Mouse (Mus musculus) right cerebral cortex, postnatal 14 days (tissue): ENCODE results near the gene Med16.

ENCODE experiments used
- DNase-seq: peaks from one replicate; pipeline ENCODE4 v3.0.0; 2022

Med16 gene

DNA sequence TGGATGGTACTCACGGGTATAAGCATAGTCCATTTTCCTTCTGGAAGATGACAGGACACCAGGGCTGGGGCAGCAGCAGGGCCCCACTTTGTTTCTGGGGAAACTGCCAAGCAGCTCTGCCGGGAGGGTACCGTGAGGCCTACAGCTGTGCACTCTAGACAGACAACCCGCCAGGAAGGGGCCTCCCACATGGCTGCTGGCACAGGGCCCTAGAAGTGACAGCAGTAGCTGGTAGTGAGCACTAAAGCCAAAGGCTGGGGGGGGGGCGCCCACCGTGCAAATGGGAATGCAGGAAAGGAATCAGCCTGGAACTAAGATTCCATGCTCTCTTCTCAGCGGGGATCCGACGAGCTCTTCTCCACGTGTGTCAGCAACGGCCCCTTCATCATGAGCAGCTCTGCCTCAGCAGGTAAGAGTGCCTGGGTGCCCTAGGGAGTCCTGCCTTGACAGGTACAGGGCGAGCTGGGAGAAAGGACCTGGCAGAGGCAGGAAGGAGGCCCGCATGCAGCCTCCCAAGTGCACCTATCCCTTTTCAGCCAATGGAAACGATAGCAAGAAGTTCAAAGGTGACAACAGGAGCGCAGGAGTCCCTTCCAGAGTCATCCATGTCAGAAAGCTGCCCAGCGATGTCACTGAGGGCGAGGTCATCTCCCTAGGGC, 50.2 kb downstream of the Med16 start:
- peak; percentile 81 for DNase-seq

GRCm38 (mm10) chr10:79857894-79858293, 50.8 kb downstream of the Med16 start:
- no peak for DNase-seq

DNA sequence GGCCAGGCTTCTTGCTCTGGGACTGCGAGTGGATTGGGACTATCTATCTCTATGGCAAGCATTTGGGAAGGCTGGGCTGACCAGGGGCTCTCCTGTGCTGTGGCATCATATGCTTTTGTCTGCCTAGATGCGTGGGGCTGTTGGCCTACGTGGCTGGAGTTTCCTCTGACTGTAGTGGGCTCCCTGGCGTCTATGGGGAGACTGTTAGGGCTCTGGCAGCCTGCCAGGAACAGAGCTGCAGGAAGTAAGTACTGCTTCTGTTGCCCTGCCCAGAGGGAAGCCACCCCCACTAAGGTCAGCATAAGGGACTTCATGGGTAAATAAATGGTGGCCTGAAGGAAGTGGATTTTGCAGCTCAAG, 51.3 kb downstream of the Med16 start:
- DNase-seq: peak; percentile 76

- no peak for DNase-seq
Measured at GRCm38 (mm10) chr10:79856704-79857451, 51.8 kb downstream of the Med16 start.

DNA sequence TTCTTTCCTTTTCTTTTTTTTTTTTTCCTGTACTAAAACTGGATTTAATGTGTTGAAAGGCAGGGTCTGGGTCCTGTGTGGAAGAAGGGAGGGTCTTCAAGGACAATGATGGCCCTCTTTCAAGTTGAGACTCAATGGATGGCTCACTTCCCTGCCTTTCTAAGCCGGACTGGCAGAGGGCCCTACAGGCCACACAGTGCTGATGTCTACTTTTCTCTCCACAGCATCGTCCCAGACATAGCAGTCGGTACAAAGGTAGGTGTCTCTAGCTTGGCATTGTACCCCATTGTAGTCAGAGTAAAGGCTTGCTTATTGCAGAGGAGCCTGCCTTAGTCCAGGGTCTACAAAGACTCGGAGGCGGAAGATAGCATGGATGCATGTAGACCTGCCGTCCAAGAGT, 52.4 kb downstream of the Med16 start:
- no peak for DNase-seq

DNA sequence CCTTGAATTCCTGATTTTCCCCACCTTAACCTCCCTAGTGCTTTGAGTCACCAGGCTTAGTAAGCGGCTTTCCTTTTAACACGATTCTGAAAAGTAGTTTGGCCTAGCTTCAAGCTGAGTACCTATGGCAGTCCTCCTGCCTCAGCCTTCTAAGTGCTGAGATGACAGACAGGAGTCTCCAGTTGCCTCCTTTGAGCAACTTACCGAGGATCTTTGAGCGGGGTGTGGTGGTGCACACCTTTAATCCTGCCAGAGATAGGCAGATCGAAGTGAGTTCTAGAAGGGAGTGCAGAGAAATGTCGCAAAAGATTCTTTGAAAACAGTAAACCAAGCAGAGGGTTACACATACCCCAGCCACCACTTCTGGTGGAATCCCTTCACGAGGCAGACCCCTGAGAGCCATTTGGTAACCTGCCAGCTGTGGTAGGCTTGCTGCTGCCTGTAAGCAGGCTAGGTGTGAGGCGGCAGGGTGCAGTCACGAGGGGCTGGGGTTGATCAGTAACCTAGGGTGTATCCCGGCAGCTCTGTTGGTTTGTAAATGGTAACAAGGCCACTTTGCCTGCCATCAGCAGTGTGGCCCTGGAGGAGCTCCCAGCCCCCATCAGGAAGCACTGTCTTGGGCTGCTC, 53.1 kb downstream of the Med16 start:
- no peak for DNase-seq

DNA sequence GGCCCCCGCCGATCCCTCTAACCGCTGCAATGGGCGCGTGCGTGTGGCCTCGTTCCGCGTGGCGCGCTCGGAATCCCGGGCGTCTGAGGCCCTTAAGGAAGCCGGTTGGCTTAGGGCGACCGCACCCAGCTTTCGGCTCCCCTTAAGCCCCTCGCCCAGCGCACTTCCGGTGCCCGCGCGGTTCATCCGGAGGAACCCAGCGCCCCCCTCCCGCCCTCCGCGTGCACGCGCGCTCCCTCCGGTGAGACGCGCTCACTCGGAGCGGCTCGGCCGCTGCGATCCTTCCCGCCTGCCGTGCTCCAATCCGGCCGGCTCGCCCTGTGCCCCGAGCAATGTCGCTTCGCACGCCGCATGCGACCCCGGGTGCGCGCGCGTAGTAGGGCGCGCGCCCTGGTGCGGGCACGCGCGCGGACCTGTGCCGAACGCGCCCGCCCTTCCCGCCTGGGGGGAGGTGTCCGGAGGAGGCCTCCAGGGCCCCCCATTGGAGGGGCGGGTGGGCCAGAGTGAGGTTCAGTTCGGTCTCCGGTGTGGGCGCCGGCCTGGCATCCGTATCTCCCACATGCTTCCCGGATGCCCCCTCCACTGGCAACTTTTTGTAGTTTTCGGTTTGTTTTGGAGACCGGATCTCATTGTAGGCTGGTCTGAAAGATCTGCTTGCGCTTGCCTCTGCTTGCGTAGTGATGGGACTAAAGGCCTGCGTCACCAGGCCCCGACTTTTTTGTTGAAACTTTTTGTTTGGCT, 53.8 kb downstream of the Med16 start:
- peak; percentile 66 for DNase-seq

GRCm38 (mm10) chr10:79853860-79854795, 54.6 kb downstream of the Med16 start, which contains the start of gene Ptbp1:
TSS of gene Ptbp1 (plus strand) at chr10:79854427.
- peak; percentile 99 for DNase-seq

DNA sequence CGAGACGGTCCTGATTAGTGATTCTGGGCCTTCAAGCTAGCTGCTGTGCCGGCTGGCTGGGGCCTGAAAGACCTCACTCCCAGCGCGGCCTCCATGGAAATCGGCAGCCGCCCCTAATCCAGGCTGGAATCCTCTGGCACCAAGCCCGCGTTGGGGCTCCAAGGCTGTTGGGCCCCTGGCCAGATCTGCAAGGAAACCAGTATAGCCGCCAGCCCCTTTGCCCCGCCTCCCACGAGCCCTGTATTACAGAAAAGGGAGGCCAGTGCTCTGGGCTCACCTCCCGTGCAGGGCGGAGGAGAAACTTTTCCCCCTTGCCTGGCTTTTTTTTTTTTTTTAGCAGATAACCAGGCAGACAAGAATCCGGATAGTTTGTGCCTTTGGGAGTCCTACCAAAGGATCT, 55.3 kb downstream of the Med16 start:
- peak; percentile 88 for DNase-seq

- DNase-seq: no peak
Measured at GRCm38 (mm10) chr10:79852827-79853226, 55.9 kb downstream of the Med16 start.

- no peak for DNase-seq
Measured at GRCm38 (mm10) chr10:79852107-79852789, 56.5 kb downstream of the Med16 start.

- DNase-seq: no peak
Measured at GRCm38 (mm10) chr10:79851653-79852052, 57.1 kb downstream of the Med16 start.

DNA sequence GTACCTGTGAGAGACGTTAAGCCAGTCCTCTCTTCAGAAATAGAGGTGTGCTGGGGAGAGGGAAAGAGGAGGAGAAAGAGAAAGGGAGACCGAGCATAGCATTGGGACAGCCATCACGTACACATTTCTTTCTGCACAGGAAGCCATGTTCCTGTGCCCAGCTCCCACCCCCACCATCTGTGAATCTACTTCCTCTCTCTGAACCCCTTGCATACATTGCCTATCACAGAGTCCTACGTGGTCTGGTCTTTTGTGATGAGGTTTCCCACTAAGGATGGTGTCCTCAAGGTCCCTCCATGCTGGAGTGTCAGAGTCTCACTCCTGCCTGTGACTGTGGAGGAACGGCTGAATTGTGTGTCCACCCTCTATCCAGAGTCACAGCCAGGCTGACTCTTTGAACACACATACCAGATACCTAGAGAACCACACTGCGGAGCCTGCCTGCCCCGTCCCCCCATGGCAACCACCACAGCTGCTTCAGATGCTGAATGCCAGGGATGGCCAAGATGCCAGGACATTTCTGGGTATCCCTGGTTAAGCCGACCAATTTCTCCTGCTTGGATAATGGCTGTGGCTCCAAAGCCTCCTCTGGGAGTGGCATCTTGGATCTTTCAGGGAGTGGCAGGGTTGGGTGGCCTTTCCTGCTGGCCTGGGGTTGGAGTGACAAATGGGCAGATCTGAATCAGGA, 58.6 kb downstream of the Med16 start:
- no peak for DNase-seq

- DNase-seq: no peak
Measured at GRCm38 (mm10) chr10:79846553-79846952, 62.2 kb downstream of the Med16 start.
